Mouse (Mus musculus) cerebellum, adult 2 months (tissue): ENCODE measurements around the gene Frrs1l. TPM values are rescaled to one million over a fixed set of nuclear protein-coding genes. Genes with fewer than 3 reads are reported as not detected.

Experiments used
- DNase-seq, 2 experiments: peaks; one replicate each; pipeline ENCODE4 v3.0.0; 2021
- H3K27ac ChIP-seq: fragments of 200-500 bp; 2 replicates; pipeline ENCODE4 v1.5.1; 2012; ENCODE audit warnings: low read length, control low read depth, inconsistent platforms; ENCODE audit not compliant: insufficient read depth
- H3K27me3 ChIP-seq: fragments of 200-500 bp; 2 replicates; pipeline ENCODE4 v1.6.1; 2012; ENCODE audit warnings: inconsistent platforms, mild to moderate bottlenecking, low read length, moderate library complexity; ENCODE audit not compliant: control insufficient read depth, insufficient read depth
- H3K4me1 ChIP-seq: fragments of 200-500 bp; 2 replicates; pipeline ENCODE4 v1.6.1; 2011; ENCODE audit warnings: low read length; ENCODE audit not compliant: control insufficient read depth, insufficient read depth
- H3K4me3 ChIP-seq: fragments of 200-500 bp; replicated peaks from 2 replicates; pipeline ENCODE3; 2011; ENCODE audit warnings: mild to moderate bottlenecking, low read depth, low read length, control low read depth; ENCODE audit not compliant: insufficient read depth
- CTCF ChIP-seq: fragments of 200-500 bp; IDR thresholded peaks from 2 replicates; pipeline ENCODE4 v1.5.1; 2011; ENCODE audit warnings: low read depth, mild to moderate bottlenecking, control low read depth, low read length, moderate library complexity, borderline replicate concordance; ENCODE audit not compliant: insufficient read depth
- POLR2A ChIP-seq: fragments of 200-500 bp; IDR thresholded peaks from 2 replicates; pipeline ENCODE4 v1.6.1; 2011; ENCODE audit warnings: low read length, control low read depth, borderline replicate concordance; ENCODE audit not compliant: insufficient read depth
- WGBS: fragments of 180-500 bp; shearing (Covaris S2); methylation state at CpG from one replicate; pipeline ENCODE4 v1.1.7; 2018; 5-methylcytosine and 5-hydroxymethylcytosine counted together
- polyA plus RNA-seq: library from polyadenylated mRNA; depleted of rRNA; stranded (reverse); fragments of >200 nt; gene quantifications from 2 replicates; pipeline ENCODE4 v1.2.3, GENCODE M21; 2012

The Frrs1l gene
- polyA plus RNA-seq, 1 experiment: 102 TPM

DNA sequence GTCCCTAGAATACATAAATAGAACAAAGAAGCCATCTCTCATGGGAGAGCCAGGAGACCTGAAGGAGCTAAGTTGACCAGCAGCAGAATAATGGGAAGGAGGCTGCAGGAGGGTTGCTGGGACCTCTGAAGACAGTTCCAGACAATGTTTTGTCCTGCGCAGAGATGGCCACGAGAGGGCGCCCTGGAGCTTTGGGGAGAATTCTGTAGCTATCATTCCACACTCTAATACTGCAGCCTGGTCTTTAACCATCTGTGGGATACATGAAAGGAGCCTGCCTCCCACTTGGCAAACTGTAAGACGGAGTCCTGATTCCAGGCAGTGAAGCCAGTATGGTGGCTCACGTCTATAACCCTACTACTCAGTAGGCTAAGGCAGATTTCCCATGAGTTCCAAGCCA lies 27.0 kb upstream of the Frrs1l start:
- no peaks in the 10 kb centered on the region for H3K4me1 ChIP-seq
- H3K27me3 ChIP-seq: no peaks in the 10 kb centered on the region
- peak; percentile 69 to 84 for DNase-seq
- TF ChIP-seq CTCF: peak; percentile 87
- no peak for TF ChIP-seq POLR2A
- no peak overlapping the region for H3K4me3 ChIP-seq
- WGBS: 15% methylated on average over 5 of the region's 5 CpGs
- H3K27ac ChIP-seq: no peak overlapping the region

DNA sequence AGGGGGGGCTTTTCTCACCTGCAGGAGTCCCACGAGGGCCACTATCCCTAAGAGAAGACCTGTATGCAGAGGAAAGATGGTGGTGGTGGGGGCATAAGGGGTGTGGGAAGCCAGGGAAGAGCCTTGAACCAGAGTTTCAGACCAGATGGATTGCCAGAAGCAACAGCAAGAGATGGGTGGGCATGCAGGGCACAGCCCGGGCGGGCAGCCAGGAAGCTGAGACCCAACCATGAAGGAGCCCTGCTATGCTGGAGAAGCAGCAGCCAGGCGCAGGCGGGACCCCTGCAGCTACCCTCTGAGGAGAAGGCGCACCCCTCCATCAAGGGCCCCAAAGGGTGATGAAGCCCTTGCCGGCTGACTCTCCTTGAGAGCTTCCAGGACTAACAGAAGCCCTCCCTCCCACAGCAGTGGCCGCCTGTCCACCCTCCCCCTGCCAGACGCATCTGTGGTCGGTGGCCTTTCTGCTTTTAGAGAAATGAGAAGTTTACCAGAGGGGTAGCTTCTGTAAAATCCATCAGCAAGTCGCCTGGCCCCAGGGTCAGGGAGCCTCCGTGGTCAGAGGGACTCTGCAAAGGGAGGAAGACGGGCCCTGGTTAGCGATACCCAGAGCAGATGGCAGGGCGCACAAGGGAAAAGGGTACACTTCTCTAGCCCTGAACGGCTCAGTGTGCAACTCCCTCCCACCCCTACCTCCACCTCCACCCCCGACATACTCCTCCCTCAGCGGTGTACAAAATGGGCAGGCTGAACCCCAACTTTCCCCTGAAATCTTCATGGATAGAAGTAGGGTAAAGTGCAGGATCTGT lies 26.4 kb upstream of the Frrs1l start:
- no peak for DNase-seq
- Histone ChIP-seq H3K4me1 (no peaks in the 10 kb centered on the region), H3K27ac (no peak overlapping the region), H3K27me3 (no peaks in the 10 kb centered on the region), H3K4me3 (no peak overlapping the region)
- TF ChIP-seq POLR2A: no peak
- TF ChIP-seq CTCF: no peak
- WGBS: 36% methylated on average over 18 of the region's 18 CpGs

DNA sequence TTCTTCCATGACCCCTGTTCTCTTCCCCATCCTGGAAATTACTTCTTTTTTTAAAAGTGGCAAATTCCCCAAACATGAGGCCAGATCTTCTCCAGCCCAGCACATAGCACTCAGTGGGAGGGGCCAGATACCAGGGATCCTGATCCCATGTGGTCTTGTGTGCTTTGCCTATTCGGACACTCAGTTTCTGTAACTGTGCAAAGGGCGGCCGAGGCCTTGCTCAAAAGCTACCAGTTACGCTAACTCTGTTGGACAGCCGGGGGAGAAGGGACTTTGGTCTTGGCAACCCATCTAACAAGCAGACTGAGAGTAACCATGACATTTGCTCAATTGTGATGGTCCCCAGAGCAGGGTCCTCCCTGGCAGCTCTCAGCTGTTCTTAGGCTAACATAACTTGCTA lies 24.8 kb upstream of the Frrs1l start:
- H3K27me3 ChIP-seq: no peaks in the 10 kb centered on the region
- no peak overlapping the region for H3K27ac ChIP-seq
- DNase-seq: no peak
- WGBS: 74% methylated on average over 5 of the region's 5 CpGs
- H3K4me1 ChIP-seq: peaks cover 7% of the 10 kb centered on the region
- H3K4me3 ChIP-seq: no peak overlapping the region
- TF ChIP-seq CTCF (no peak), POLR2A (no peak)

DNA sequence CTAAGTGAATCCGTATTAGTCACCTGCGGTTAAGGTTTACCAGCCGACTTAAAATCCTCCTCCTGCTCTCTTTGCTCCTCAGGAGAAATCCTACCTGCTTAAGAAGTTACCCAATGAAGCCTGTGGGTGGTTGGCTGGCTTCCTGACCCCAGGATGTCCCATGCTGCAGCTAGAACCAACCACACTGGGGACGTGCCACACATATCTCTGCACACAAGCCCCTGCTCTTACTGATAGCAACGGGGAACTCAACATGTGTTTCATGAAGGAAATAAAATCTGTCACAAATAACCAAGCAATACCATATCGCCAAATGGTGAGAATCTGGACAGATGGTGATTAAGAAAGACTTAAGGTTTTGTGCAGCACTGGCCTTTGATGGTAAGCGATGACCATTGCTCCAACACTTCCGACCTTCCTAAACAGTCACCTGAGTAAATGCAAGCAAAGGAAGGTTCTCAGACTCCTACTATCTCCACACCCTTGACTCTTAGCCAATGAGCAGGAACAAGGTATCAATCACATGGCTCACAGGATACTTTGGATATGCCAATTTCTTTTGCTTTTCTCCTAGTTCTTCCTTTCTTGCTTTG lies 21.4 kb upstream of the Frrs1l start:
- DNase-seq: no peak
- Histone ChIP-seq H3K27me3 (no peaks in the 10 kb centered on the region), H3K4me3 (no peak overlapping the region), H3K4me1 (peaks cover 7% of the 10 kb centered on the region), H3K27ac (no peak overlapping the region)
- 70% methylated on average over 8 of the region's 8 CpGs for WGBS
- TF ChIP-seq CTCF: no peak
- TF ChIP-seq POLR2A: no peak

DNA sequence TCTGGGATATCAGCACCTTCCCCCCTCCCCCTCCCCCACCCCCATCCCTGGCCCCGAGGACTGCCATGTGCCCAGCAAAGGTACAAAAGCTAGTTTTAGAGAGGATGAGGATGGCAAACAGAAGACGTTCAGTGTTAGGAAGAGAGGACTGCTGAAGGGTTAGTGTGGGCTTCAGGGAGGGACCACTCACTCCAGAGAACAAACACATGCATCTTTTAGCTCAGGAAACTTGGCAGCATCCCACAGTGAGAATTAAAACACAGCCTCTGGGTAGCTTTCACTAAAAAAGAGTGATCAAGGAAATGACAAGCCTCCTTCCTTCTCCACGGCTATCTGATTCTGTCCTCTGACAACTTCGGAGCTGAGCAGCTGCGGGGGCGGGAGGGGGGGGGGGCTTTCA lies 20.7 kb upstream of the Frrs1l start:
- H3K27ac ChIP-seq: no peak overlapping the region
- WGBS: 45% methylated on average over 6 of the region's 6 CpGs
- no peak overlapping the region for H3K4me3 ChIP-seq
- DNase-seq: no peak
- no peak for TF ChIP-seq CTCF
- TF ChIP-seq POLR2A: no peak
- H3K4me1 ChIP-seq: peaks cover 7% of the 10 kb centered on the region
- H3K27me3 ChIP-seq: no peaks in the 10 kb centered on the region

DNA sequence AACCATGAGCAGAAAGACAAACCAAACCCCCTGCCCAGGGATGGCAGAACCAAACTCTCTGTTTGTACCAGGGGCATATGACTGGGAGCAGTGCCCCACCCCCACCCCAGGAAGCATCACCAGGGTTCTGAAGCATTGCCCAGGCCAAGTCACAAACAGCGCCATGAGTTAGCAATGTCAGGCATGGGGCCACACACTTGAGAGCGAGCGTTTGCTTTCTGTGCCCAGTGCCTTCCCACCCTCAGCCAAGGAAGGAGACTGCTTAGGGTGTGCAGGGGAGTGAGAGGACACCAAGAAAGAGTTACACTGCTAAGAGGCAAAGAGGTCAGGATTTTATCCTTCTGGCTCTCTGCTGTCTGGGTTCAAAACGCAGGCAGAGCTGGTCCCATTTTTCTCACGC lies 20.2 kb upstream of the Frrs1l start:
- TF ChIP-seq CTCF (peak; percentile 9; the same call in 1 of the 2 replicates), POLR2A (no peak)
- no peak for DNase-seq
- WGBS: 32% methylated on average over 5 of the region's 5 CpGs
- Histone ChIP-seq H3K27me3 (no peaks in the 10 kb centered on the region), H3K4me3 (no peak overlapping the region), H3K27ac (no peak overlapping the region), H3K4me1 (peaks cover 7% of the 10 kb centered on the region)

DNA sequence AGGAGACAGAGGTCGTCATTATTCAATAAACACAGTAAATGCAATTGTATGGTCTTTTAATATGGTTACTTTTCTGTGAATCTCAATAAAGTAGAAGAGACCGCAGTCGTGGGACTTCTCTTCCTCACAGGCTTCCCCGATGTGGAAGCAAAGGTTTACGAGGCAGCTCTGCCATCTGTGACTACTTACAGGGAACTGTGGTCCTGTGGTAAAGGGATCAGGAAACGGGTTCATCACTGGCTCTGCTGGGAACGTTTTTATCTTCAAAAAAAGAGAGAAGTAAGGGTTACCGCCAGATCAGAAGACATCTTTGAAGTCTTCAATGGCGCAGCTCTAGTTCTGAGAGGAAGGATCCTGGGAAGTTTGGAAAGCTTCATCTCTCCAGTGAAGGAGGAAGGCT lies 17.5 kb upstream of the Frrs1l start:
- Histone ChIP-seq H3K27me3 (no peaks in the 10 kb centered on the region), H3K4me3 (no peak overlapping the region), H3K27ac (no peak overlapping the region), H3K4me1 (peaks cover 10% of the 10 kb centered on the region)
- DNase-seq: no peak
- no peak for TF ChIP-seq POLR2A
- no peak for TF ChIP-seq CTCF
- 80% methylated on average over 9 of the region's 9 CpGs for WGBS

DNA sequence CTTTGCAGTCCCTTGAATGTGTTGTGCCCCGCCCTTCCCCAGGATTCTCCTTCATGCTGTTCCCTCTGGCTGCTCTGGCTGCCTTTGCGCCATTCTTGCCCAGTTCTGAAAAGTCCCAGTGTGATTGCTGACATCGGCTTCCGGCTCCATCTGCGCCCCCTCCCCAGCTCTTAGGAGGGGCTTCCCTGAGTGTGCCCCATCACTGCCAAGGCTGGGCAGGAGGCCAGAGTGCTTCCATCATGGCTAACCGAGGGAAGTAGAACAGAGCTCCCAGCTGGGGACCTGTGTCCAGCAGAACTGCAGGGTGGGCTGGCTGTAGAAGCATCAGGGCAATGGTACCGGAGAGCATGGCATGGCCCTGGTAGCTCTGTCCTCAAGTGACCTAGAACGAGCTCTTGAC lies 14.8 kb upstream of the Frrs1l start:
- WGBS: 12% methylated on average over 8 of the region's 8 CpGs
- H3K4me3 ChIP-seq: no peak overlapping the region
- H3K27ac ChIP-seq: 0 out of 2 replicates have a peak overlapping the region, but pooled peaks have one; percentile 12
- H3K4me1 ChIP-seq: peaks cover 3% of the 10 kb centered on the region
- H3K27me3 ChIP-seq: no peaks in the 10 kb centered on the region
- peak; percentile 49 to 53 for DNase-seq
- TF ChIP-seq CTCF (no peak), POLR2A (no peak)
